Mouse (Mus musculus): ENCODE measurements around the gene Stk24. TPM values are rescaled to one million over a fixed set of nuclear protein-coding genes. Genes with fewer than 3 reads are reported as not detected.

The Stk24 gene
- total and polyA plus RNA-seq, 3 experiments = 62.5 to 79.3 TPM; not detected in 1

GRCm38 (mm10) chr14:121299093-121299492 is 80.7 kb downstream of the Stk24 start:
- Histone ChIP-seq H3K79me2 (ENCODE audit: control insufficient read depth, insufficient read depth, low read length, poor library complexity) (no peaks in the 10 kb centered on the region; the same call in 1 of the 2 replicates), H3K4me3 (ENCODE audit: control insufficient read depth in 1 of 2, insufficient read depth in 1 of 2, low read depth in 2 of 2, low read length in 2 of 2) (no peak overlapping the region), H3K27ac (ENCODE audit: control insufficient read depth, low read depth, low read length) (no peak overlapping the region), H3K27me3 (ENCODE audit: control insufficient read depth in 1 of 2, insufficient read depth in 2 of 2, low read length in 2 of 2) (no peaks in the 10 kb centered on the region), H3K36me3 (ENCODE audit: control insufficient read depth in 1 of 2, insufficient read depth in 2 of 2, low read length in 2 of 2) (peaks cover 0 to 9% of the 10 kb centered on the region in 2 experiments; a peak in 2 of 4 replicates), H3K9ac (ENCODE audit: control insufficient read depth, low read depth, low read length, poor library complexity, severe bottlenecking) (no peak overlapping the region), H3K4me1 (ENCODE audit: control insufficient read depth in 1 of 2, insufficient read depth in 2 of 2, low read length in 2 of 2) (no peaks in the 10 kb centered on the region), H3K9me3 (replicated peaks; ENCODE audit: insufficient read depth, low read length) (no peaks in the 10 kb centered on the region)
- no peak for DNase-seq (ENCODE audit: low read depth, low spot score)
- TF ChIP-seq NRF1 (IDR thresholded peaks at IDR 0.05; ENCODE audit: insufficient read depth, low read depth, low read length, poor library complexity, severe bottlenecking) (no peak), USF2 (IDR thresholded peaks at IDR 0.05; ENCODE audit: borderline replicate concordance in 1 of 2, insufficient read depth in 1 of 2, low read depth in 1 of 2, low read length in 2 of 2) (no peak), E2F4 (IDR thresholded peaks at IDR 0.05; ENCODE audit: borderline replicate concordance, low read depth, low read length) (no peak), JUND (IDR thresholded peaks at IDR 0.05; ENCODE audit: low read depth, low read length) (no peak), MAX (IDR thresholded peaks at IDR 0.05; ENCODE audit: low read length) (no peak), CHD2 (IDR thresholded peaks at IDR 0.05; ENCODE audit: low read length) (no peak), KAT2A (conservative IDR thresholded peaks at IDR 0.05; ENCODE audit: low read depth, low read length) (no peak), ZMIZ1 (IDR thresholded peaks at IDR 0.05; ENCODE audit: low read depth, low read length) (no peak), MAZ (IDR thresholded peaks at IDR 0.05; ENCODE audit: low read depth, low read length) (no peak), USF1 (IDR thresholded peaks at IDR 0.05; ENCODE audit: low read depth, low read length) (no peak), POLR2AphosphoS5 (IDR thresholded peaks at IDR 0.05; ENCODE audit: borderline replicate concordance, low read depth, low read length) (no peak)

DNA sequence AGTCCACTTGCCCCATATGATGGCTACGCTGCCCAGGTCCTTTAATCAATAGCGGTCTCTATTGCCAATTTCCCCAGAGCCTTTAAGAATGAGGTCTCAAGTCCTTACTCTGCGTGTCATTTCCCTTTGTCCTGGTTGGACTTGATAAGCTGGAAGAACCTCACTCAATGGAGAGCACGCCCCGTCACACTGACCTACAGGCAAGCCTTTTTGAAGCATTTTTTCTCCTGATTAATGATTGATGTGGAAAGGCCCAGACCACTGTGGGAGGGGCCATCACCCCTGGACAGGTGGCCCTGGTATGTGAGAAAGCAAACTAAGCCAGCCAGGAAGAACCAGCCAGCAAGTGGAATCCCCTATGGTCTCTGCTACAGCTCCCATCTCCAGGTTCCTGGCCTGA is 81.3 kb downstream of the Stk24 start:
- no peak overlapping the region for H3K4me3 ChIP-seq (ENCODE audit: control insufficient read depth in 1 of 2, insufficient read depth in 1 of 2, low read depth in 2 of 2, low read length in 2 of 2)
- no peaks in the 10 kb centered on the region for H3K9me3 ChIP-seq (replicated peaks; ENCODE audit: insufficient read depth, low read length)
- no peak for TF ChIP-seq POLR2A (IDR thresholded peaks at IDR 0.05; ENCODE audit: control insufficient read depth in 1 of 2, insufficient read depth in 1 of 2, low read depth in 1 of 2, low read length in 2 of 2, poor library complexity in 1 of 2)
- H3K4me1 ChIP-seq (ENCODE audit: control insufficient read depth in 1 of 2, insufficient read depth in 2 of 2, low read length in 2 of 2) = no peaks in the 10 kb centered on the region
- H3K27ac ChIP-seq (ENCODE audit: control insufficient read depth, low read depth, low read length) = no peak overlapping the region
- H3K27me3 ChIP-seq (ENCODE audit: control insufficient read depth in 1 of 2, insufficient read depth in 2 of 2, low read length in 2 of 2) = no peaks in the 10 kb centered on the region
- H3K9ac ChIP-seq (ENCODE audit: control insufficient read depth, low read depth, low read length, poor library complexity, severe bottlenecking) = no peak overlapping the region
- H3K79me2 ChIP-seq (ENCODE audit: control insufficient read depth, insufficient read depth, low read length, poor library complexity) = no peaks in the 10 kb centered on the region
- peaks cover 0 to 11% of the 10 kb centered on the region in 2 experiments; a peak in 2 of 4 replicates for H3K36me3 ChIP-seq (ENCODE audit: control insufficient read depth in 1 of 2, insufficient read depth in 2 of 2, low read length in 2 of 2)
- DNase-seq (ENCODE audit: low read depth, low spot score) = no peak

DNA sequence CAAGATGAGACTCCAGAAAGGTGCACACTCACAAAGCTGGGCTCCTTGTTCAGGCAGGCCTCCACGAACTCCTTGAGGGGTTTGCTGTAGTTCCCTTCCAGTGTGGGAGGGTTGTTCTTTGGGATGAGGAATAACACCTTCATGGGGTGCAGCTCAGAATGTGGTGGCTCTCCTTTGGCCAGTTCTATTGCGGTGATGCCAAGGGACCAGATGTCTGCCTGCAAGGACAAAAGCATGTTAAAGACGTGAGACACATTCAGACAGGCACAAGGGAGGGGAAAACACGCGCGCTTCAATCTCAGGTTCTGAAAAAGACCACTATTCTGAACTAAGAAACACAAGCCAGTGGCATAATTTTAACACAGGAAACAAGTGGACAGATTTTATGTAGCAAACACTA is 82.7 kb downstream of the Stk24 start:
- no peaks in the 10 kb centered on the region for H3K79me2 ChIP-seq (ENCODE audit: control insufficient read depth, insufficient read depth, low read length, poor library complexity)
- H3K36me3 ChIP-seq (ENCODE audit: control insufficient read depth in 1 of 2, insufficient read depth in 2 of 2, low read length in 2 of 2) = peaks cover 0 to 11% of the 10 kb centered on the region in 2 experiments; a peak in 2 of 4 replicates
- no peaks in the 10 kb centered on the region for H3K9me3 ChIP-seq (replicated peaks; ENCODE audit: insufficient read depth, low read length)
- no peak overlapping the region for H3K27ac ChIP-seq (ENCODE audit: control insufficient read depth, low read depth, low read length)
- no peak overlapping the region for H3K4me3 ChIP-seq (ENCODE audit: control insufficient read depth in 1 of 2, insufficient read depth in 1 of 2, low read depth in 2 of 2, low read length in 2 of 2)
- no peaks in the 10 kb centered on the region for H3K27me3 ChIP-seq (ENCODE audit: control insufficient read depth in 1 of 2, insufficient read depth in 2 of 2, low read length in 2 of 2)
- no peaks in the 10 kb centered on the region for H3K4me1 ChIP-seq (ENCODE audit: control insufficient read depth in 1 of 2, insufficient read depth in 2 of 2, low read length in 2 of 2)
- TF ChIP-seq E2F4 (IDR thresholded peaks at IDR 0.05; ENCODE audit: borderline replicate concordance, low read depth, low read length) (no peak), USF1 (IDR thresholded peaks at IDR 0.05; ENCODE audit: low read depth, low read length) (no peak), TCF12 (IDR thresholded peaks at IDR 0.05; ENCODE audit: low read depth, low read length) (no peak), ELF1 (IDR thresholded peaks at IDR 0.05; ENCODE audit: low read depth, low read length) (no peak), GATA1 (IDR thresholded peaks at IDR 0.05; ENCODE audit: low read depth, low read length) (no peak), POLR2A (IDR thresholded peaks at IDR 0.05; ENCODE audit: control insufficient read depth in 1 of 2, insufficient read depth in 1 of 2, low read depth in 1 of 2, low read length in 2 of 2, poor library complexity in 1 of 2) (no peak), TBP (IDR thresholded peaks at IDR 0.05; ENCODE audit: low read depth, low read length) (no peak), ZNF384 (IDR thresholded peaks at IDR 0.05; ENCODE audit: low read depth, low read length) (no peak), RCOR1 (IDR thresholded peaks at IDR 0.05; ENCODE audit: low read depth, low read length) (no peak), NELFE (IDR thresholded peaks at IDR 0.05; ENCODE audit: low read depth, low read length) (no peak), CHD1 (IDR thresholded peaks at IDR 0.05; ENCODE audit: low read depth, low read length) (no peak), HCFC1 (IDR thresholded peaks at IDR 0.05; ENCODE audit: low read depth, low read length) (no peak), GABPA (IDR thresholded peaks at IDR 0.05; ENCODE audit: low read depth, low read length) (no peak)
- no peak overlapping the region for H3K9ac ChIP-seq (ENCODE audit: control insufficient read depth, low read depth, low read length, poor library complexity, severe bottlenecking)
- no peak for DNase-seq (ENCODE audit: low read depth, low spot score)
